Mouse (Mus musculus) heart, postnatal 25 days (tissue): ENCODE measurements around the gene Haus4. TPM values are rescaled to one million over a fixed set of nuclear protein-coding genes. Genes with fewer than 3 reads are reported as not detected.
A peak's percentile ranks its signal among the peaks of the same experiment; 100 is the strongest.

Experiments
- DNase-seq: peaks from one replicate; pipeline ENCODE4 v3.0.0; 2022; ENCODE audit warnings: low spot score
- intact Hi-C: fragments of 180-260 bp; cut with DNase I; formaldehyde crosslinking; loops from one replicate; pipeline ENCODE4 v1.15.1; 2025
- total RNA-seq, 2 experiments: library from RNA; stranded (reverse); gene quantifications; 2 replicates each; pipeline ENCODE4 v1.2.3; 2021

Haus4 gene
- total RNA-seq, 2 experiments from 2014 or later = 3.2 to 3.6 TPM

GRCm38 (mm10) chr14:54575031-54575430, 20.6 kb upstream of the Haus4 start:
- intact Hi-C loops = loop anchor here (10.0 kb wide), 1 partner anchor 350 kb away; no protein-coding TSS in a partner anchor

GRCm38 (mm10) chr14:54574253-54574652, 19.8 kb upstream of the Haus4 start:
- intact Hi-C loops = loop anchor here (10.0 kb wide), 1 partner anchor 349 kb away; no protein-coding TSS in a partner anchor
- no peak for DNase-seq

More at GRCm38 (mm10) chr14:54575031-54575430, 20.6 kb upstream of the Haus4 start:
- DNase-seq = no peak

GRCm38 (mm10) chr14:54572790-54573736, 18.6 kb upstream of the Haus4 start:
- intact Hi-C loops = loop anchor here (10.0 kb wide), 1 partner anchor 348 kb away; no protein-coding TSS in a partner anchor
- no peak for DNase-seq

GRCm38 (mm10) chr14:54572122-54572521, 17.7 kb upstream of the Haus4 start:
- no peak for DNase-seq
- intact Hi-C loops = loop anchor here (10.0 kb wide), 1 partner anchor 347 kb away; no protein-coding TSS in a partner anchor

- intact Hi-C loops = loop anchor here (1.0 to 10.0 kb wide), 3 partner anchors 72 to 345 kb away; partner anchors contain the start of genes Cdh24 and Gm29776
- DNase-seq = peak; percentile 33
These were observed 15.3 kb upstream of the Haus4 start for GRCm38 (mm10) chr14:54569451-54570392.

DNA sequence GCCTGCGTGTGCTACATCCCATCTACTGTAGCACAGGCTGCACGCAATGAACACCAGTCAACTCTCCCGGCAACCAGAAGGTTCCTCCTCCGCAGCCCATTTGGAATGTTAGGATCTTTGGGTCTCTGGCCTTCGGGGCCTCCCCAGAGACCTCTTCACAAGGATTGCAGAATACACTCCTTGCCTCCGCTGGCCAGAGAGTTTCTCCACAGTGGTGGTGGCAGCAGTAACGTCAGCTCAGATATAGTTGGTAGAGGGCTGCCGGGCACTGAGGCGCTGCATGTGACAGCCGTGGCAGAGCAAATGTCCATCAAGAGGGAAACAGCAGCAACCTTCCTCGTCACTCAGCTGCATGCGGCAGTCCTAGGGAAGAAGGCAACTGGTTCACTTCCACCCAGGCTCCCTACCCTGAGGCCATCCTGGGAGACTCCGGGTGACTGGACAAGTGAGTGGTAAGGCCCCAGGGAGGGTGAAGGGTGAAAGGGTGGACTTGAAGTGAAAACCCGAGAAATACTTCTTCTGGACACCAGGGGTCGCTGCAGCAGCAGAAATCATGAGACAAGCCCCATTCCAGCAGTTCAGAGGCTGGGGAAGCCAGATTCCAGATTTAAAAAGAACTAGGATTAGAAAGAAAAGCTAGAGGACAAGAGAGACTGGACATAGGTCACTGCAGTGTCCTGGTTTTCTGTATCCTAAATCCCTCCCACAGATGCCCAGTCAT, 14.4 kb upstream of the Haus4 start:
- DNase-seq = peak; percentile 45
- intact Hi-C loops = loop anchor here (1.0 to 5.0 kb wide), 2 partner anchors 72 to 128 kb away; partner anchors contain the start of genes Cdh24 and Gm29776

DNA sequence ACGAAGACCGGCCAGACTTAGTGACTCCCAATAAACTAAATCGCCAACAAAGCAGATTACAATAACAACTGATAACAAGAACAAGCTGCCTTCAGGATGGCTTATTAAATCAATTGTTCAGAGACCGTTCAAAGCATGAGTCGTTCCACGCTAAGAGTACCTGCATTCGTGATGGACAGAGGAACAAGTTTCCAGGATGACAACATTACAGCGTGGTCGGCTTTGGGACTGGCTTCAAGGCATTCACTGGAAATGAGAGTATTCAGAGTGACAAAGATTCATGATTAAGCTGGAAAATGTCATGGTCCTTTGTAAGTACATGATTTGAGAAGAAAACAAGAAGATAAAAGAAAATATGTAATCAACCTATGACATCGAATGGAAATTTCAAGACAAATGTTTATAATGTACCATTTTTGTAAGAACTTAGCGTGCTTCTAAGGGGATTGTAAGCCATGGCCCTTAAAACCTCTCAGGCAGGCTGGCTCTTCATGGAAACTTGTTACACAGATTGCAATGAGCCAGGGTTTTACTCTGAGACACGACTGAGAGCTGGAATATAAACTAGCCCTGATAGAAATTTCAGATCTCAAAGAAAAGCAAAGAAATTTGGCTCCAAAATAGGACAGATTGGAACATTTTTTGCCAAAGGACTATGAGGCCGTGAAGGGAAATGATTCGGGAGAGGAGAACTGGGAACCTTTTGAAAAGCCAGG, 6.3 kb upstream of the Haus4 start:
- intact Hi-C loops = no loop called here

DNA sequence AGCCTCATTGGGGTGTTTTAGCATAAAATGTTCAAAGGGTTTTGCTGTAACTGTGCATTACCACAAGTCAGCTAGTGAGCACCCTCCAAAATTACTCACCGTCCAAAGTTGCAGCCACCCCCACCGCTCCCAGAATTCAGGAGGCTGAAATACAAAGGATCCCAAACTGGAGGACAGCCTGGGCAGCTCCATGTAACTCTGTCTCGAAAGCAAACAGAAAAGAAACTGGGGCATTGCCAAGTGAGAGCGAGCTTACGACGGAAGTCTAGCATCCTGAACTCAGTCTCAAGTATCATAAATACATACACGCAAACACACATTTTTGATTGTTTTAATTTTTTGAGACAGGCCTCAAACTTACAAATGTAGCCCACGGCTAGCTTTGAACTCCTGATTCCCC, 2.9 kb upstream of the Haus4 start:
- DNase-seq = no peak
- intact Hi-C loops = no loop called here

More for the DNA sequence above, 6.3 kb upstream of the Haus4 start:
- DNase-seq = no peak

DNA sequence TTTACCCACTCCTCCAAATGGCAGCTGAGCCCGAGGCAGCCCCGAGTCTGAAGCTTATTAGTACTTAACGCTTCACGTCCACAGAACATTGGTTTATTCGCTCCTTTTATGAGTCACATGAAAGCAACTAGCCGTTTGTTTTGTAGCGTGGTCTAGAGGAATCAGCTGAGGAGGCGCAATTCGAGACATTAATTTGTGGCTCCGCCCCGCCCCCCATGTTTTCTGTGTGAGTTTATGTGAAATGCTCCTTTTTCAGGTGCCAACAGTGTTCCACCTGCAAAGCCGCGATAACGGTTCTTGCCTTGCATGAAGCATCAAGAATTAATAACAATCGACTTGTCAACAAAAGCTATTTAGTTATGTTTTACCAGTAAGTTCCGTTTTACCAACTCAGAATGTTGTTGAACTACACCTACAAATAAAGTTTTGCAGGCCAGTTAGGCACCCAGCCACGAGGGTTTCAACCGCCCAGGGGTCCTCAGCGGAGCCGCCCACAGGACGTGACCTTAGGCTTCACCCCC, 902 bp downstream of the Haus4 start:
- no peak for DNase-seq
- intact Hi-C loops = loop anchor here (5.0 kb wide), 1 partner anchor 36 kb away; the partner anchor contains the start of gene Prmt5

- intact Hi-C loops = no loop called here
- DNase-seq = no peak
These were observed 9.7 kb downstream of the Haus4 start for GRCm38 (mm10) chr14:54544703-54545102.

DNA sequence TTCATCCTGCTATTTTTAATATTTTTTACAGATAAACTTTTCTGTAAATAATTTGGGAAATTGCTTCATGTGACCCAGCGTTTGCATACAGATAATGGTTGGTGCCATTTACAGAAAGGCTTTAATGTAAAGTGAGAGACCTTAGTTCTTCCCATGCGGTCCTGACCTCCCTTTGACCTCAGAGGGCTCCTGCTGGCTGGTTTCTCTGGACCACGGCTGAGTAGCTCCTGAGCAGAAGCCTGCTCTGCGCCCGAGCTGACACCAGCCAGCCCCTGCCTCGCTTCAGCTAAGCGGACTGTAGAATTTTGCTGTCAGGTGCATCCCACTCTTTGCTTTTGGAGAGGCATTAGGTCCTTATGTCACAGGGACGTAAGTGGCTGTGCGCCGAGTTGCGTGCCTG, 13.6 kb downstream of the Haus4 start:
- intact Hi-C loops = no loop called here
- no peak for DNase-seq

DNA sequence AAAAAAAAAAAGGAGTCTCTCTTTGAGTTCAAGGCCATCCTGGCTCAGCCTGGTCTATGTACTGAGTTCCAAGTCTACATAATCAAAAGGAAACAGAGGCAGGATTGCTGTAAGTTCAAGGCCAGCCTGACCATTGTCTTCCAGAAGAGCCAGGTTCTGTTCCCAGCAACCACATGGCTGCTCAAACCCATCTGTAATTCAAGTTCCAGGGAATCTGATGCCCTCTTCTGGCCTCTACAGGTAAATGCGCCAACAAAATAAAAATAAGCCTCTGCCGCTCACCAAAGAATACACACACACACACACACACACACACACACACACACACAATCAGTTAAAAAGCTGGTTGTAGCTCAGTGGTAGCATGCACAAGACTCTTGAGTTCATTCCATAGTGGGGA, 15.8 kb downstream of the Haus4 start:
- intact Hi-C loops = no loop called here
- DNase-seq = no peak

DNA sequence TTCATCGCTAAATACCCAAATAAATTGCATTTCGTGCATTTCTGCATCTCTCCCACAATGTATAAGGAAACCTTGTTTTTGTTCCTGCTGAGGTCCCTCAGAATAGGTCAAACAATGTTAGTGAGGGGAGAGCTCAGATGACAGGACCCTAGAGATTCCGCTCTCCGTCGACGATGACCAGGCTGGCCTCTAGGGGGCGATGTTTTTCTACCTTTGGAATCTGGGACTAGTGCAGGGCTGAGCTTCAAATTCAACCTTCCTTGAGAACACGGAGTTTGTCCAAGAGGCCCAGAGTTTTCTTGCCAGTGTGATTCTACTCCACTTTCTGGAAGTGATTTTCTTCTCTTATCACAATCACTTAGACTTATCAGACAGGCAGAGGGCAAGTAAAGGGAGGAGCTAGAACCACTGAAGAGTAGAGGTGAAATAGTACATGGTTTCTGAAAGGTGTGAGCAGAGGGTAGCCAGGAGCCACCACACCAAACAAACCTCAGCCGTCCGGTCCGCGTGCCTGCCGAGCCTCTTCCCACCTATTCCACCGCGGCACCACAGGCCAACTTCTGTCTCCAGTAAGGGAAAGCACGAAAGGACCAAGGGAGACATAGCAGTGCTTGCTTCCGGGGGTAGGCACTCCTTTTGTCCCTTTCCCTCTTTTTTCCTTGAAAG, 25.8 kb downstream of the Haus4 start:
- intact Hi-C loops = loop anchor here (2.0 kb wide), 1 partner anchor 50 kb away; no protein-coding TSS in a partner anchor
- DNase-seq = peak; percentile 40

DNA sequence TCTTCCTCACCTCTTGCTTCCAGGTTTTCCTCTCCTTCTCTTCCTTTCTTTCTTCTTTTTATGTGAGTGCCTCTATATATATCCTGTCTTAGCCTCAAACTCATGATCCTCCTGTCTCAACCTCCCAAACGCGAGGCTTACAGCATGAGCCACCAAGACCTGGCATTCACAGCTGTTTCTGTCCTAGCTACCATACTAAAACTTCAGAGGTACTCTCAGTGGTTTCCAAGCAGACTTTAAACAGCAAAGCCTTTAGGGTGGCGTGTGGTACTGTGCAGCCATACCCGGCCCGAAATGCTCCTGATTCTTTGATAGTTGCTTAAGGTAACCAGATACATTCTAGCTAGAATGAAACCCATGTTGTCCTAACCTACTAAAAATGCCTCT, 26.4 kb downstream of the Haus4 start:
- DNase-seq = no peak
- intact Hi-C loops = loop anchor here (2.0 kb wide), 1 partner anchor 51 kb away; no protein-coding TSS in a partner anchor

- DNase-seq = no peak
These were observed 27.0 kb downstream of the Haus4 start for GRCm38 (mm10) chr14:54527227-54528006.

GRCm38 (mm10) chr14:54523600-54523999, 30.8 kb downstream of the Haus4 start:
- no peak for DNase-seq
- intact Hi-C loops = no loop called here

More at GRCm38 (mm10) chr14:54527227-54528006, 27.0 kb downstream of the Haus4 start:
- intact Hi-C loops = loop anchor here (2.0 kb wide), 1 partner anchor 51 kb away; no protein-coding TSS in a partner anchor
